In genomic region chr17:42875015-42875414, GRCm38 (mm10) we compare ENCODE assay signal across 8 mouse cellular contexts. TPM values are rescaled to one million over a fixed set of nuclear protein-coding genes. Genes with fewer than 3 reads are reported as not detected.
A peak's percentile ranks its signal among the peaks of the same experiment; 100 is the strongest.
DNase-seq lines count a peak whose midpoint lies in the region; ATAC-seq and TF ChIP-seq lines count a peak whose summit lies in the region.

No protein-coding gene starts in this region.

- H3K4me2 ChIP-seq in liver, embryonic 11.5 days, result peak overlapping the region; percentile 94

- H3K4me3 ChIP-seq in erythroblast, embryonic 14.5 days (replicated peaks), result peak overlapping the region; percentile 99
- peak overlapping the region; percentile 30 for H3K4me3 ChIP-seq in spleen, adult 2 months (ENCODE audit: extremely low read depth, insufficient read depth, insufficient read length)
- peak overlapping the region; percentile 92 for H3K4me3 ChIP-seq in liver, embryonic 11.5 days (ENCODE audit: low read depth, low read length)

- no peak for TF ChIP-seq CTCF in spleen, adult 2 months (IDR thresholded peaks at IDR 0.05; ENCODE audit: extremely low read depth, insufficient read depth, insufficient read length, insufficient replicate concordance)

- no peak for ATAC-seq in erythroblast, adult 5-6 weeks (replicated peaks; ENCODE audit: low FRiP score, poor library complexity, severe bottlenecking)
- no peak for ATAC-seq in liver, embryonic 11.5 days (replicated peaks; ENCODE audit: low FRiP score)

- no peaks in the 10 kb centered on the region for H3K9me3 ChIP-seq in erythroblast, embryonic 14.5 days (ENCODE audit: control insufficient read depth, low read length)
- H3K9me3 ChIP-seq in liver, embryonic 11.5 days (ENCODE audit: control insufficient read depth, low read length), result no peaks in the 10 kb centered on the region

- peak overlapping the region; percentile 97 for H3K9ac ChIP-seq in liver, embryonic 11.5 days (ENCODE audit: low read depth, low read length)

- H3K36me3 ChIP-seq in erythroblast, embryonic 14.5 days (ENCODE audit: control insufficient read depth), result peaks cover 2% of the 10 kb centered on the region
- H3K36me3 ChIP-seq in spleen, adult 2 months (ENCODE audit: control insufficient read depth, insufficient read depth, low read length), result no peaks in the 10 kb centered on the region
- H3K36me3 ChIP-seq in liver, embryonic 11.5 days (ENCODE audit: control insufficient read depth, insufficient read depth, low read length), result no peaks in the 10 kb centered on the region

- TF ChIP-seq POLR2A in spleen, adult 2 months (IDR thresholded peaks at IDR 0.05; ENCODE audit: low read depth, low read length), result no peak

- peaks cover 48% of the 10 kb centered on the region for H3K4me1 ChIP-seq in erythroblast, embryonic 14.5 days (ENCODE audit: control insufficient read depth)
- peaks cover 2% of the 10 kb centered on the region; the same call in 1 of the 2 replicates for H3K4me1 ChIP-seq in spleen, adult 2 months (ENCODE audit: control insufficient read depth, insufficient read depth, insufficient read length)
- peaks cover 9% of the 10 kb centered on the region for H3K4me1 ChIP-seq in liver, embryonic 11.5 days (replicated peaks; ENCODE audit: control insufficient read depth, insufficient read depth, low read length)

- WGBS in spleen, adult 2 months, result 31% methylated on average over 6 of the region's 6 CpGs
- 36% methylated on average over 6 of the region's 6 CpGs for WGBS in liver, embryonic 11.5 days

- no peaks in the 10 kb centered on the region for H3K27me3 ChIP-seq in erythroblast, embryonic 14.5 days (ENCODE audit: control insufficient read depth)
- H3K27me3 ChIP-seq in spleen, adult 2 months (ENCODE audit: control insufficient read depth, insufficient read depth, low read length), result no peaks in the 10 kb centered on the region
- H3K27me3 ChIP-seq in liver, embryonic 11.5 days (replicated peaks; ENCODE audit: control insufficient read depth, insufficient read depth, low read length), result no peaks in the 10 kb centered on the region

- H3K27ac ChIP-seq in spleen, adult 2 months (ENCODE audit: insufficient read depth, low read length), result peak overlapping the region; percentile 15; the same call in 1 of the 2 replicates
- no peak overlapping the region for H3K27ac ChIP-seq in liver, embryonic 11.5 days (ENCODE audit: low read depth, low read length)

- DNase-seq in spleen, adult 2 months (ENCODE audit: low read depth in 1 of 2, low spot score in 2 of 2), result no peak
- no peak for DNase-seq in spleen, postnatal 14 days (ENCODE audit: low spot score in 2 of 2)
- DNase-seq in liver, embryonic 11.5 days (ENCODE audit: low spot score), result no peak
- no peak for DNase-seq in frontal cortex, postnatal 14 days (ENCODE audit: low spot score in 2 of 2)
- DNase-seq in adrenal gland, adult 8-10 months, result no peak
- DNase-seq in left cerebral cortex, adult 8-10 months (ENCODE audit: low spot score in 2 of 2), result no peak

RNA-seq across cellular contexts. Expression of gene Cd2ap, which starts 1.4 kb away (rescaled TPM):
- polyA plus RNA-seq in erythroblast, embryonic 14.5 days (2012), result 0.95 and 1.2 TPM in 2 replicates
- total RNA-seq in erythroblast, adult 5-6 weeks (2015; ENCODE audit: low replicate concordance), result 13.6 TPM in 2 replicates
- 4.9 and 8.2 TPM in 2 replicates for total RNA-seq in erythroblast, adult 5-6 weeks (2017; ENCODE audit: low replicate concordance)
- polyA plus RNA-seq in spleen, adult 2 months (2012; rRNA removed), result 8.9 and 9.3 TPM in 2 replicates
- polyA plus RNA-seq in liver, embryonic 11.5 days (2014; fragmentation: Nextera tagmentation; extraction: Ambion mirVana), result 22.2 and 22.7 TPM in 2 replicates
- 10 to 100 TPM; 56.2 to 77.5 (median 66.8) TPM for total RNA-seq in adrenal gland, adult 8-10 months (2022)
- 10 to 100 TPM; 22.4 to 25.2 (median 22.9) TPM for total RNA-seq in left cerebral cortex, adult 8-10 months (2022)

Comparison
In these comparisons a context has a peak if more than half of its experiments do, and no peak if none do; other contexts are left out.
1. H3K4me3 ChIP-seq: peak in every context shown above with its lines; median percentile 99 in erythroblast, embryonic 14.5 days; 92 in liver, embryonic 11.5 days; 30 in spleen, adult 2 months.